Mouse (Mus musculus) mouse embryonic stem cell (cell line): ENCODE results near the gene Polr2a.

Experiments
- in situ Hi-C, 2 experiments: fragments of 300-500 bp; cut with MboI; formaldehyde crosslinking; loops; 1 replicate in 1 of 2; 3 replicates in 1 of 2; pipeline ENCODE4 v1.14.3; 2019 to 2020; ENCODE audit warnings: low sequenced_read_pairs in 2 of 2, low pct_unique_long_range_greater_than_20kb in 1 of 2, mixed read lengths in 1 of 2; ENCODE audit not compliant: unreplicated experiment in 1 of 2

Polr2a gene

DNA sequence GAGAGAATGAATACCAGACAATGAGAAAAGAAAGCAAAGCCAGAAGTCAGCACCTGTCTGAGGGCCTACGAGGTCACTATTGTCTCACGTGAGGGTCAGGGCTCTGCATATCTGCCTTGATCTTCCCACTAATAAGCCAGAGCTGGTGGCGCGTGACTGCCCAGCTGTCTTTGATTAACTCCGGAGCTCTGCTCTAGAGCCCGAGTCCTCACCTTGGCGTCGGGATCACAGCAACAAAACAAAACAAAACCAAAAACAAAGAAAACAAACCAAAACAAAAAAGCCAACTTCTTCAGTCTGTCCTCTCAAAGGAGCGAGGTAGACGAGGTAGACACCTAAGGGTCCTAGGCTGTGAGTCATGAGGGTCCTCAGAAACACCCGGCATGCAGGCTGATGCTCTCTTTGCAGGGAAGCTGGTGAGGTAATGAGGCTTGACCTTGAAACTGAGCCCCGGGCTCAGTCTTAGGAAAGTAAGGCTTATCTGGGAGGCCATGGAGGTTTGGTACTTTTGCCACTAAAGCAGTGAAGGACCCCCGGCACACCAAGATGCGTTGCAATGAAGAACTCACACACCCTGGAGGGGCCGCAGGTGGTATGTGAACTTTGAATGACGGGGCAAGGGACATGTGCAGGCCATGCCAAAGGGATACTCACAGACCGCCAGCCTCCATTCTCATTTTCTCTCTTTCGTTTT is 43.7 kb downstream of the Polr2a start:
- in situ Hi-C loops: loop anchor here (5.0 to 25.0 kb wide), 4 partner anchors 32 to 302 kb away; partner anchors contain the start of genes Fxr2 (in 2 of the 2), Senp3 (in 2 of the 2), Dnah2 (in 1 of the 2) and Kdm6b (in 1 of the 2)

DNA sequence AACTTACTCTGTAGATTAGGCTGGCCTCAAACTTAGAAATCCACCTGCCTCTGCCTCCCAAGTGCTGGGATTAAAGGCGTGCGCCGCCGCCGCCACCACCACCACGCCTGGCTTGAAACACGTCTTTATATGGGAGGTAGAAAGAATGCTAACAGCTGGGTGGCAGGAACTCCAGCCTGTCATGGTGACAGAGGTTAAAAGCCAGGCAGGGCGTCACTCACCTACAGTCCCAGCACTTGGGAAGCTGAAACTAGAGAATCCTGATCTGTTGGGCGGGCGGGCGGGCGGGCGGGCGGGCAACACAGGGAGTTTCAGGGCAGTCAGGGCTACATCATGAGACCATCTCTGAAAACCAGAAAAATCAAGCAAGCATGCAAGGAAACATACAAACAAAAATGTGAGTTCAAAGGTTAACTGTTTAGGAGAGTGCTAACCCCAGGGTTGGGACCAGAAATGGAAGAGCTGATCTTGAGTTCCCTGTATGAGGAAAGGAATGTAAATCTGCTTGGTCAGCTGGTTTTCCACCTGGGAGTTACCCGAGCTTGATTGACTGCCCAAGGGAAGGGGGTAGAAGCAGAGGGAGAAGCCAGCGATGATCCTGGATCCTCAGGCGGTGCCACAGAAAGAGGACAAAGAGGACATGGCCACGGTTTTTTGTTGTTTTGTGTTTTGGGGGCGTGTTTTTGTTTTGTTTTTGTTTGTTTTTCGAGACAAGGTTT is 45.3 kb downstream of the Polr2a start:
- in situ Hi-C loops: loop anchor here (10.0 to 25.0 kb wide), 3 partner anchors 78 to 301 kb away; partner anchors contain the start of genes Fxr2 (in 2 of the 2), Dnah2 (in 1 of the 2) and Kdm6b (in 1 of the 2)

GRCm38 (mm10) chr11:69711082-69711481 is 47.4 kb downstream of the Polr2a start:
- in situ Hi-C loops: loop anchor here (10.0 to 25.0 kb wide), 3 partner anchors 76 to 299 kb away; partner anchors contain the start of genes Fxr2 (in 2 of the 2), Dnah2 (in 1 of the 2) and Kdm6b (in 1 of the 2)

GRCm38 (mm10) chr11:69710470-69710869 is 48.0 kb downstream of the Polr2a start:
- in situ Hi-C loops: loop anchor here (10.0 to 25.0 kb wide), 3 partner anchors 76 to 298 kb away; partner anchors contain the start of genes Fxr2 (in 2 of the 2), Dnah2 (in 1 of the 2) and Kdm6b (in 1 of the 2)

DNA sequence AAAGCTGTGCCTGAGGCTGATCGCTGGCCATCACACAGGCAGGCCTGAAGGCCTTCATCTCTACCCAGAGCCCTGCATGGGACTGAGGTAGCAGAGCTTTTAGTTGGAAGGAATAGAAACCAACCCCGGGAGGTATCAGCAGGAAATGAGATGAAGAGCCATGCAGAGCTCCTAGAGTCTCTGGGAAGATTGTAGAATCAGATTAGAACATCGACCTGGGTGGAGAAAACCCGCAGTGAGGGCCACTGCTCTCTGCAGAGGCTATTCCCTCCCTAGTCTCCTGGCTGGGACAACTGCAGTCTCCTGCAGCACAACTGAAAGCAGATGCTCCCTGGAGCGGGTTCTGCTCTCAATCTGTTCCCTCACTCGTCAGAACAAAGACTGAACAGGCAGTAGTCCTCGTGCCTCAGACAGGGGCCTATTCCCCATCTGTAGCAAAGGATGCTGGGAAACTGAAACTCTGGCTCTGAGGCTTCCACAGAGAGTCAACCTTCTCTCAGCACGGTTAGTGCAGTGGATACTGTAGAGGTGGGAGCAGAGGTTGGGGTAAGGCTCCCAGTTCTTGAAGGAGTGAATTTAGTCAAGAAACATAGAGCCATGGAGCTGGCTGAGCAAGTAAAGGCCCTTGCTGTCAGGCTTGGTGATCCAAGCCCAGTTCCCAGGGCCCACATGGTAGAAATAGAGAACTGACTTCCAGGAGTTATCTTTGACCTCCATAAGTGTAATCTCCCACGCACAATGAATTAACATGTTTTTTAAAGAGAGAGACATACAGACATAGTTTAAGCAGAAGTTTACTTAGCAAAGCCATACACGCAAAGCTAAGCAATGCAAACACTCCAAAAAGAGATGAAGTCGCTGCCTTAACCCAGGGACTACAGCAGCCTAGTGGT is 48.6 kb downstream of the Polr2a start:
- in situ Hi-C loops: loop anchor here (10.0 to 25.0 kb wide), 3 partner anchors 75 to 297 kb away; partner anchors contain the start of genes Fxr2 (in 2 of the 2), Dnah2 (in 1 of the 2) and Kdm6b (in 1 of the 2)

DNA sequence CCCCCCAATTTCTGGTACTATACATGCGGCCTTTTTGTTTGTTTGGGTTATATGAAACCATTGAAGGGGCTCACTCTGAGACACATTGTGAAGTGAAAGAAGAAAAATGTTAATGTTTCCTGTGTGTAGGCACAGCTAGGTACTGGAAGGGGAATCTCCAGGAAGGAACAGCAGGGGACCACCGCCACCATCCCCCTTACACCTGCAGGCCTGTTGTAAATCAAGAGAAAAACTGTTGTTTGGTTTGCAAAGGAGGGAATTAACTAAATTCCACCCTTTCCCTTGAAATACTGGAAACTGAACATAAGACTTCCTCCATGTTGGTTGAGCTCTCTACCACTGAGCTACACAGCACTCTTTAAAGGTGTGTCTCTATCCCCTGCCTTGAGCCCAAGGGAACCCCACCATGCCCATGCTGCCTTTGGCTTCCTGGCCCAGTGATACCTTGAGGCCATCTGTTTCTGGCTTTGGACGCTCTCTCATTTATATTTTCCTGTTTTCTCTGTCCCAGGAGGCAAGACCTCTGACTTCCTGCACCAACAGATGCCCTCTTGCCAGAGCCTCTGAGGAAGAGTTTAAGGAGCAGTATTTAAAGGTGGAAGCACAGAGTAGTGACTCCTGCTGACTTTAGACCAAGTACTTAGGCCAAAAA is 49.7 kb downstream of the Polr2a start:
- in situ Hi-C loops: loop anchor here in 1 of 2 experiments (25.0 kb wide), 1 partner anchor 296 kb away; the partner anchor contains the start of gene Kdm6b

GRCm38 (mm10) chr11:69707873-69708381 is 50.5 kb downstream of the Polr2a start:
- in situ Hi-C loops: loop anchor here in 1 of 2 experiments (25.0 kb wide), 1 partner anchor 296 kb away; the partner anchor contains the start of gene Kdm6b

- in situ Hi-C loops: loop anchor here in 1 of 2 experiments (25.0 kb wide), 1 partner anchor 295 kb away; the partner anchor contains the start of gene Kdm6b
Observed at GRCm38 (mm10) chr11:69707480-69707847, 51.0 kb downstream of the Polr2a start.

DNA sequence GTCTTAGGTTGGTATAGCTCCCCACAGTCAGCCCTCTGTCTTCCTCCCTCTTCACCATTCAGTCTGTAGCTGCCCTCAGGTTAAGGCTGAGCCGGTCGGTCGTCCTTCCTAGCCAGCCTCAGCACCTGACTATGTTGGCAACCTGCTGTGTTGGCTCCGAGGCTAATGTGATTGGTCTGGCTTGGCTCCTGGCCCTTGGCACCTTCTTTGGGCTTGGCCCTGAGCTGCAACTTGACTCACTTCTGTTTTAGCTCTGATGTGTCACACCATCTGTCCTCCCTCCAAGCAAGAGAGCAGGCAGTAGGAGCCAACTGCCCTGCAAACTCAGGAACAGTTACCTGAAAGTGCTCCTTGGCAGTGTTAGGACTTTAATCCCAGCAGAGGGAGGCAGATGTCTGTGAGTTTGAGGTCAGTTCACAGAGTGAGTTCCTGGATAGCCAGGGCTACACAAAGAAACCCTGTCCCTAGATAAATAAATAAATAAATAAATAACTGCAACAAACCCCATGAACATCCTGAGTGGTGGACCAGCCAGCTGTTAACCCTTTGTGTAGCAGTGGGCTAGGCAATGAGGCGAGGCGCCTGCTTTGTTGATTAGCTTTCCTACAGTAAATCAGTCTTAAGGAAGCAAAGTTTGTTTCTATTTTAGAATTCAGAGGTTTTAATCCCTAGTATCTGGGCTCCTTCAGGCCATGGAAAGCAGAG is 51.5 kb downstream of the Polr2a start:
- in situ Hi-C loops: loop anchor here in 1 of 2 experiments (25.0 kb wide), 1 partner anchor 295 kb away; the partner anchor contains the start of gene Kdm6b

DNA sequence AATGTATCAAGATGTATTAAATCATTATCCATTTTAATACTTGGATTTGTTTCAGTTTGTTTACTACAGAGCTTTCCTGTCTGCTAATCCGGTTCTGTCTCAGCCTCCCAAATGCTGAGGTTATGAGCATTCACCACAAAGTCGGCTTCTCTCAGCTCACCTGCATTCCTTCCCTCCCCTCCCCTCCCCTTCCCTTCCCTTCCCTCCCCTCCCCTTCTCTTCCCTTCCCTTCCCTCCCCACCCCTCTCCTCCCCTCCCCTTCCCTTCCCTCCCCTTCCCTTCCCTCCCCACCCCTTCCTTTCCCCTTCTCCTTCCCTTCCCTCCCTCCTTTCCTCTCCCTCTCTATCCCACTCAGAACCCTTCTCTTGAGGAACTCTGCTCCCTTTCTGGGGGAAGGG is 53.8 kb downstream of the Polr2a start:
- in situ Hi-C loops: loop anchor here in 1 of 2 experiments (25.0 kb wide), 1 partner anchor 292 kb away; the partner anchor contains the start of gene Kdm6b

DNA sequence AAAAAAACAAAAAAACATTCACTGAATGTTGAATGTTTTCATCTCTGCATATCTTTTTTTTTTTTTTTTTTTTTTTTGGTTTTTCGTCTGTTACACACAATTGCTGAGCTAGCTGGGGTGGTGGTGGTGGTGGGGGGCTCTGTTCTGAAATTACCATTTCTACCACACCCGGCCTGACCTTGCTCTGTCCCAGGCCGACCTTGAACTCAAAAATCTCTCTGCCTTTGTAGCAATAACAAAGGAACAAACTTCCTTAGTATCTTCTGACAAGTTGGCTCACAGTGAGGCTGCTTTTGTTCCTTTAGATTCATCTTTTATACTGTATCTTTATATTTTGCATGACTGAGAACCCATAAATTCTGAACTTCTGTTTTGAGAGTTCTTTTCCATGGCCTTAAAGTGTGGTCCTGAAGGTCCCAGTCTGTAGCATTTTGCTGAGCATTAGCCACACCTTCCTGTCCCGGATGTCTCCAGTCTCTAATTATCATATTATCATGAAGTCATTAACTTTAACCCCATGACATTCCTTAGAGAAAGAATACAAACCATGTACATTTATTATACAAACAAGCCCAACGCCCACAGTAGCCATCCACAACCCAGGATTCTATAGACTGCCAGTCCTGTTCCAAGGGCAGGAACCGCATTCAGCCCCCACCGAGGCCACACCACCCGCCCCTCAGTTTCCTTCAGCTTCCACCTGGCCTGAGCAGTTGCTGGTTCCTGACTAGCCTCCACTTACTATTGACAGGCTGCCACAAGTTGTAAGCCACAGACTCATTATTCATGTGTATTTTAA is 54.4 kb downstream of the Polr2a start:
- in situ Hi-C loops: loop anchor here in 1 of 2 experiments (25.0 kb wide), 1 partner anchor 292 kb away; the partner anchor contains the start of gene Kdm6b

GRCm38 (mm10) chr11:69703381-69703780 is 55.1 kb downstream of the Polr2a start:
- in situ Hi-C loops: loop anchor here in 1 of 2 experiments (25.0 kb wide), 1 partner anchor 291 kb away; the partner anchor contains the start of gene Kdm6b

DNA sequence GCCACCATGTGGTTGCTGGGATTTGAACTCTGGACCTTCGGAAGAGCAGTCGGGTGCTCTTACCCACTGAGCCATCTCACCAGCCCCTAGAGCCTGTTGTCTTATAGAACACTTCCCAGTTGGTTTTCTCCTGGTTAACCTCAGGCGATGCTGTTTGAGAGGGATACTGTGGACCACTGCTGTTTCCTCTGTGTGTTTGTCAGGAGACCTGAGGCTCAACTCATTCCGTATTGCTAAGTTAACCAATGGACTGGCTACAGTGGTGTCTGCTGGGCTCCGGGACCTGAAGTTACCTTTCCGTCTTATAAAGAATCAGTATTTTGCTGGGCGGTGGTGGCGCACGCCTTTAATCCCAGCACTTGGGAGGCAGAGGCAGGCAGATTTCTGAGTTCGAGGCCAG is 55.6 kb downstream of the Polr2a start:
- in situ Hi-C loops: loop anchor here in 1 of 2 experiments (25.0 kb wide), 1 partner anchor 291 kb away; the partner anchor contains the start of gene Kdm6b

DNA sequence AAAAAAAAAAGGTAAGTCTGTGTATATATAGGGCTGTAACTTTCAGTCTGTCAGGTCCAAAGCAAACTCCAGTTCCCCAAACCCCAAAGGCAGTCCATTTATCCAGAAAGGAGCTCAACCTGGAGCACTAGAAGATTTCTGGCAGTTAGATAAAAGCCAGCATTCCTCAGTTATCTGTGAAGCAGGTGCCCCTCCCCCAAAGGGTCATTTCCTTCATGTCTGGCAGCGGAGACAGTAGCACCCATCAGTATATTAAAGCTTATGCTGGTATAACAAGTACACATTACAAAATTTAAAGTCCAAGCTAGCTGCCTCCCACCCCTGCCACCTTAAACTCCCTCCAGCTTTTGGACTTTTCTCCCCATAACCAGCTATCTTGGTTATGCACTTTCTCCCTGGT is 58.8 kb downstream of the Polr2a start:
- in situ Hi-C loops: no loop called here

- in situ Hi-C loops: no loop called here
Observed at GRCm38 (mm10) chr11:69698574-69698973, 59.9 kb downstream of the Polr2a start.

GRCm38 (mm10) chr11:69697396-69697795 is 61.0 kb downstream of the Polr2a start:
- in situ Hi-C loops: no loop called here
